Comparison of ENCODE assay signal across 9 mouse cellular contexts in genomic region chr7:3389444-3390412, GRCm38 (mm10). TPM values are rescaled to one million over a fixed set of nuclear protein-coding genes. Genes with fewer than 3 reads are reported as not detected.
A peak's percentile ranks its signal among the peaks of the same experiment; 100 is the strongest.
DNase-seq lines count a peak whose midpoint lies in the region; ATAC-seq and TF ChIP-seq lines count a peak whose summit lies in the region.
"Had no signal": no experiment of that assay in that cellular context is flagged by ENCODE, and none has a peak within 500 bp of the region (broad histone marks: within the 10 kb centered on the region; RNA-seq: fewer than 3 reads in every experiment).

No protein-coding gene starts in this region.

- peak overlapping the region; percentile 48; the same call in 1 of the 2 replicates for H3K9ac ChIP-seq in forebrain, embryonic 14.5 days (ENCODE audit: low read length)
- H3K9ac ChIP-seq in hindbrain, embryonic 15.5 days = peak overlapping the region; percentile 62; the same call in 1 of the 2 replicates
- H3K9ac ChIP-seq in midbrain, embryonic 13.5 days (replicated peaks) = peak overlapping the region; percentile 67

- H3K4me1 ChIP-seq in forebrain, embryonic 14.5 days (ENCODE audit: control insufficient read depth, insufficient read depth, low read length) = peaks cover 18% of the 10 kb centered on the region
- H3K4me1 ChIP-seq in hindbrain, embryonic 15.5 days (replicated peaks) = peaks cover 50% of the 10 kb centered on the region
- peaks cover 52% of the 10 kb centered on the region for H3K4me1 ChIP-seq in midbrain, embryonic 13.5 days (replicated peaks)

- TF ChIP-seq CTCF in left cerebral cortex, adult 2 months (IDR thresholded peaks at IDR 0.05) = no peak

- peak; percentile 61 for DNase-seq in MEL-GATA-1-ER (ENCODE audit: extremely low read depth, low read depth)
- DNase-seq in brain, embryonic 18.5 days (ENCODE audit: low read depth, low spot score) = peak; percentile 64
- DNase-seq in forebrain, embryonic 14.5 days (ENCODE audit: low spot score) = peak; percentile 87
- DNase-seq in left cerebral cortex, adult 2 months (ENCODE audit: extremely low spot score in 1 of 2, low spot score in 2 of 2) = peak; percentile 83 to 87
- peak; percentile 82 for DNase-seq in testis, postnatal 10 days (ENCODE audit: low spot score)
- no peak for DNase-seq in spleen, postnatal 4 days (ENCODE audit: low spot score in 2 of 2)

- no peaks in the 10 kb centered on the region for H3K9me3 ChIP-seq in forebrain, embryonic 14.5 days (replicated peaks; ENCODE audit: control insufficient read depth, low read length)
- no peaks in the 10 kb centered on the region for H3K9me3 ChIP-seq in hindbrain, embryonic 15.5 days
- H3K9me3 ChIP-seq in midbrain, embryonic 13.5 days = no peaks in the 10 kb centered on the region

- H3K4me3 ChIP-seq in forebrain, embryonic 14.5 days (ENCODE audit: low read depth, low read length) = peak overlapping the region; percentile 48
- H3K4me3 ChIP-seq in hindbrain, embryonic 15.5 days = peak overlapping the region; percentile 57
- peak overlapping the region; percentile 56 for H3K4me3 ChIP-seq in left cerebral cortex, adult 2 months
- peak overlapping the region; percentile 60 for H3K4me3 ChIP-seq in midbrain, embryonic 13.5 days (replicated peaks)

- WGBS in forebrain, embryonic 14.5 days = 3% methylated on average over 17 of the region's 17 CpGs
- WGBS in hindbrain, embryonic 15.5 days = 2% methylated on average over 16 of the region's 17 CpGs
- WGBS in midbrain, embryonic 13.5 days = 3% methylated on average over 17 of the region's 17 CpGs

- peak; percentile 73 for ATAC-seq in forebrain, embryonic 14.5 days
- ATAC-seq in hindbrain, embryonic 15.5 days (ENCODE audit: low FRiP score, low read depth) = peak; percentile 37; the same call in 1 of the 2 replicates
- ATAC-seq in midbrain, embryonic 13.5 days = peak; percentile 59

- intact Hi-C loops in left cerebral cortex, adult 2 months (cut with DNase I) = loop anchor here (5.0 kb wide), 2 partner anchors 57 to 63 kb away; partner anchors contain the start of gene Cacng7

- peaks cover 8% of the 10 kb centered on the region for H3K36me3 ChIP-seq in forebrain, embryonic 14.5 days (ENCODE audit: control insufficient read depth, insufficient read depth, low read length)
- 0 out of 2 replicates have a peak, but pooled peaks cover 8% of the 10 kb centered on the region for H3K36me3 ChIP-seq in hindbrain, embryonic 15.5 days
- peaks cover 9% of the 10 kb centered on the region for H3K36me3 ChIP-seq in midbrain, embryonic 13.5 days

- peak overlapping the region; percentile 68 for H3K27ac ChIP-seq in forebrain, embryonic 14.5 days (ENCODE audit: low read depth, low read length)
- H3K27ac ChIP-seq in hindbrain, embryonic 15.5 days (replicated peaks) = peak overlapping the region; percentile 69
- H3K27ac ChIP-seq in left cerebral cortex, adult 2 months = peak overlapping the region; percentile 90
- H3K27ac ChIP-seq in midbrain, embryonic 13.5 days = 0 out of 2 replicates have a peak overlapping the region, but pooled peaks have one; percentile 73

- H3K4me2 ChIP-seq in forebrain, embryonic 14.5 days (ENCODE audit: low read length) = peak overlapping the region; percentile 83
- peak overlapping the region; percentile 88 for H3K4me2 ChIP-seq in hindbrain, embryonic 15.5 days
- peak overlapping the region; percentile 80 for H3K4me2 ChIP-seq in midbrain, embryonic 13.5 days (replicated peaks)

- no peaks in the 10 kb centered on the region for H3K27me3 ChIP-seq in forebrain, embryonic 14.5 days (replicated peaks; ENCODE audit: control insufficient read depth, insufficient read depth, low read length)
- H3K27me3 ChIP-seq in hindbrain, embryonic 15.5 days = no peaks in the 10 kb centered on the region
- H3K27me3 ChIP-seq in midbrain, embryonic 13.5 days = no peaks in the 10 kb centered on the region

RNA-seq across cellular contexts. Expression of gene Cacng8, which starts 0.8 kb away (rescaled TPM):
- 8.6 and 11.1 TPM in 2 replicates for polyA plus RNA-seq in forebrain, embryonic 14.5 days (2014; fragmentation: Nextera tagmentation; extraction: Ambion mirVana)
- polyA plus RNA-seq in hindbrain, embryonic 15.5 days (2015; fragmentation: Nextera tagmentation; extraction: Ambion mirVana) = 11.5 and 14.6 TPM in 2 replicates
- total RNA-seq in left cerebral cortex, adult 2 months (2021) = 100 to 1,000 TPM; 176 to 186 TPM
- polyA plus RNA-seq in midbrain, embryonic 13.5 days (2015; fragmentation: Nextera tagmentation; extraction: Ambion mirVana) = 12.9 and 13.9 TPM in 2 replicates
- total RNA-seq: neutrophil, adult 5-6 weeks had no signal

RNA-seq across cellular contexts. Expression of gene Cacng6, which starts 34.3 kb away (rescaled TPM):
- 0.09 TPM in 1 of 2 replicates, not detected in the other for polyA plus RNA-seq in forebrain, embryonic 14.5 days (2014; fragmentation: Nextera tagmentation; extraction: Ambion mirVana)
- polyA plus RNA-seq in hindbrain, embryonic 15.5 days (2015; fragmentation: Nextera tagmentation; extraction: Ambion mirVana) = 0.18 TPM in 1 of 2 replicates, not detected in the other
- 1 to 10 TPM; 1.2 TPM for total RNA-seq in left cerebral cortex, adult 2 months (2021)
- not detected in 2 replicates for polyA plus RNA-seq in midbrain, embryonic 13.5 days (2015; fragmentation: Nextera tagmentation; extraction: Ambion mirVana)
- total RNA-seq: neutrophil, adult 5-6 weeks had no signal

RNA-seq across cellular contexts. Expression of gene Cacng7, which starts 57.0 kb away (rescaled TPM):
- polyA plus RNA-seq in forebrain, embryonic 14.5 days (2014; fragmentation: Nextera tagmentation; extraction: Ambion mirVana) = 3.3 and 3.8 TPM in 2 replicates
- polyA plus RNA-seq in hindbrain, embryonic 15.5 days (2015; fragmentation: Nextera tagmentation; extraction: Ambion mirVana) = 3.9 and 4.1 TPM in 2 replicates
- total RNA-seq in left cerebral cortex, adult 2 months (2021) = 100 to 1,000 TPM; 180 to 201 TPM
- polyA plus RNA-seq in midbrain, embryonic 13.5 days (2015; fragmentation: Nextera tagmentation; extraction: Ambion mirVana) = 4.3 and 5.2 TPM in 2 replicates
- total RNA-seq: neutrophil, adult 5-6 weeks had no signal

Comparison
In these comparisons a context has a peak if more than half of its experiments do, and no peak if none do; other contexts are left out.
1. DNase-seq: peak in MEL-GATA-1-ER (single experiment), brain, embryonic 18.5 days (single experiment), forebrain, embryonic 14.5 days (single experiment), left cerebral cortex, adult 2 months (2 of 2) and testis, postnatal 10 days (single experiment); none in spleen, postnatal 4 days (0 of 2).
2. Peak in every context shown above with its lines, with median percentiles within 50 percentile points of each other: ATAC-seq, H3K27ac ChIP-seq, H3K4me2 ChIP-seq, H3K4me3 ChIP-seq and H3K9ac ChIP-seq.